Mouse (Mus musculus): Measurements from ENCODE around the gene Gm20388.

The Gm20388 gene

DNA sequence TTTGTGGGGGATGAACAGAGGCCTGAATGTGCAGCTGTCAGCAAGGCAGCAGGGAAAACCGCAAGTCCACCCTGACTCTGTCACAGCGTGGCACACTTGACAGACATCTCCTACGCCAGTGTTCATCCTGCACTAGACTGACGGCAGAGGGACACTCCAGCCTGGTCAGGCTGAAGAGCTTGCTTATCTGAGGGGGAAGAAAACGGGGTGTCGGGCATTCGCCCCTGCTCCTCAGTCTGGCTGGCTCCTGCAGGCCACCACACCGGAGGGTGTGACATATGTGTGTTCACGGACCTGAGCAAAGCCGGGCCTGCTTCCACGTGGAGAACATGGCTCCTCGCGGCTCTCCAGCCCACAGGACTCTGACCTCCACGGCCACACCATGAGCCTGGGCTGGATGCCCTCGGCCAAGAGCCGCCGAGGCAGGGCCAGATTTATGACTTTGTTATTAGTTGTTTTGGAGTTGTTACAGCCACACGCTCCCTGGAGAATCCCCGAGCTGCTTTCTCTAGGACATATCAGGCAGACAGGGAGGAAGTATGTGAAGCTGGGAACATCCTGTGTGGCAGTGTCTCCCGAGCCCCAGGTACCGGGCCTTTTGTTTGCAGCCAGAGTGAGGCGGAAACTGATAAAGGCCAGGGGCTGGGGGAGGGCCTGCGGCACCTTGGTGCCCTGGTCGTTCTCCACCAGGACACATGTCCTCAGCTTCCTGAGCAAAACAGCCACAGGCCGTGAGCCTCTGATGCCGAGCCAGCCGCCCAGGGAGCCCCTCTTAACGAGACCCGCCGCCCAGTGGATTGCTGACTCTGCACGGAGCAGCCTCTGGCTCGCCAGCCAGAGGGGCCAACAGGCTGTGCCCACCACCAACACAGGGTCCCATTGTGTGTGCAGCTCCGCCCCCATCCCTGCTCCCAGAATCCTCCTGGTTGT, 1424.1 kb downstream of the Gm20388 start:
- no peak for DNase-seq

DNA sequence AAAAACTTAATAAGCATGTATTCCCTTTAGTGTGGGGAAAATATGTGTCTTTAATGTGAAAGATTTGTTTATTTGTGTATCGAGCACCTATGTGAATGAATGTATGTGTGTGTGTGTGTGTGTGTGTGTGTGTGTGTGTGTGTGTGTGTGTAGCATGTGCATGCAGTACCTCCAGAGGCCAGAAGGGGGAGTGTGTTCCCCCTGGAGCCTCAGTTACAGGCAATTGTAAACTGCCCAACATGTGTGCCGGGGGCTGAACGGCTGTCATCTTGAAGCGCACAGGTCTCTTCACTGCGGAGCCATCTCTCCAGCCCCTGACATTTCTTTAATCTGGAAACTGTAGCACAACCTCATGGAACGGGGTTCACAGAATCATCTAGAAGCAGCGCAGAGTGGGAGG, 1425.0 kb downstream of the Gm20388 start:
- DNase-seq = no peak

DNA sequence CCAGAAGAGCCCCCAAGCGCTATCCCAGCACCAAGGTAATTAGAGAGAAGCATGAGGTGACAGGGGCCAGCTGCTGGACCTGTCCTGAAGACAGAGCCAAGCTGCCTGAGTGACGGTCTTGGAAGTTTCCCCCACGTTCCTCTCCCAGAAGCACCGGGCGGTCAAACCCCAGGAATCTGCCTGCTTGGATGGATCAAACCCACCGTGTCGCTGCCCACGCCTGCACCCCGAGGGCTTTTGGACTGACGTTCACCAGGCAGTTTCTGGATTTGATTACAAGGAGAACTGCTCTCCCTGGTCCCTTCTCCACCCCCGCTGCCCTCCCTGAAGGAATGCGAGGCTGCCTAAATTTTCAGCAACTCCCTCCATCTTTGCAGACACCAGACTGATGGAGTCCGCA, 1432.3 kb downstream of the Gm20388 start:
- DNase-seq = no peak

DNA sequence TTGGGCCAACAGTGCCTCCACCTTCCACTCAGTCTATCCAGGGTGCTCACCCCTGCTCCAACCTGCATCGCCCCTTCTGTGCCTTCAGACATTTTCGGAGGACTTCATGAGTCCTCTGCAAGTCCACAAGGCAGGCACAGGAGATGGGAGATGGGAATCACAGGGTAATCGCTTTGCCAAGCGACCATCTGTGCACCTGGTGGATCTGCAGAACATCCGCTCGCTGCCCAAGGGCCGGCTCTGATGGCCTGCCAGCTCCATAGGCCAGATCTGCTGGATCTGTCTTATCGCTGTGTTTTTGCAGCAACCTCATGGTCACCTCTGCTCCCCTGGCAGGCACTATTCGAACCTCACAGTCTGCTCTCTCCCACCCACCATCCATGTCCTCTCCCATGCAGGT, 1433.8 kb downstream of the Gm20388 start:
- DNase-seq = no peak

DNA sequence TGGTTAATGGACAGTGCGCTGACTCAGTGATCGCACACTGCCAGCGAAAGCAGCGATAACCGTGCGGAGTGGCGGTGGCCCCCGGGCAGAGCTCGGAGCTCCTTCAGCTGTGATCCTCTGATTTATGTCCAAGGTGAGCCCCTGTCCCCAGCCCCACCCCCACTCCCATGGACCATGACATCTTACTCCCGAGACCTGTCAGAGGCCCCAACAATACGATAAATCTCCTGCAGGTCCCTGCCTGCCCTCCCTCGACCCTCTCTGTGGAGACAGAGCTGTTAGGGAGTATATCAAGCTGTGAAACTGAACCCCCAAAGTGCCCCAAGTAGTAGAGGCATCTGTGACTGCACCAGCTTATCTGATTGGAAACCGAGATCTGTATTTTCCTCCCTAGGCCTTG, 1435.5 kb downstream of the Gm20388 start:
- DNase-seq = no peak

DNA sequence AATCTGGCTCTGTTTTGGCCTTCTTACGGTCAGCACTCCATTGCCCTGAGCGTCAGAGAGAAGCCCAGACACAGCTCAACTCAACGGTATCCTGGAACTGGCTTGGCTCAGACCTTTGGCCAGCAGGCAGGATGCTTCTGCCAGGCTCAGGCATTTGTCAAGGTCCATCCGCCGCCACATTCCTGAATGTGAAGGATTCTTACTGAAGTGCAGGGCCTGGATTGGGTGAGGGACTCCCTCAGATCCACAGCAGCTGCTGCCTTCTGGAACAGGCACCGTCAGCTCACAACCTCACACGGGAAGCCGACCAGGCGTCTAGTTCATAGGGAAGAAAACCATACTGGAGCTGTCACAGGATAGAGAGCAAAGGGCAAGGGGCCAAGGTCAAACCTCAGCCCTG, 1436.2 kb downstream of the Gm20388 start:
- no peak for DNase-seq

DNA sequence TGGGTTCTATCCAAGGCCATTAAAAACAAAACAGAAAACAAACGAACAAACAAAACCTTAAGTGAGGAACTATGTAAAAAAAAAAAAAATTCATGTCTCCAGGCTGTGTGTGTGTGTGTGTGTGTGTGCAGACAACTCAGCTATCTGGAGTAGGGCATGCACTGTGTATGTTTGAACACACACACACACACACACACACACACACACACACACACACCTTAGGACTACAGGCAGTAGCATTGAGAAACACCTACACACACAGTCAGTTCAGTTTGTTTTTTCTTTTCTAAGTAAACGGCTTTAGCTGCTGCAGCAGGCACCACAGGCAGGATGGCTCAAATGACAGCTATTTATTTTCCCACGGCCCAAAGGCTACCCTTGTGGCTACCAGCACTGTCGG, 1438.4 kb downstream of the Gm20388 start:
- DNase-seq = no peak

DNA sequence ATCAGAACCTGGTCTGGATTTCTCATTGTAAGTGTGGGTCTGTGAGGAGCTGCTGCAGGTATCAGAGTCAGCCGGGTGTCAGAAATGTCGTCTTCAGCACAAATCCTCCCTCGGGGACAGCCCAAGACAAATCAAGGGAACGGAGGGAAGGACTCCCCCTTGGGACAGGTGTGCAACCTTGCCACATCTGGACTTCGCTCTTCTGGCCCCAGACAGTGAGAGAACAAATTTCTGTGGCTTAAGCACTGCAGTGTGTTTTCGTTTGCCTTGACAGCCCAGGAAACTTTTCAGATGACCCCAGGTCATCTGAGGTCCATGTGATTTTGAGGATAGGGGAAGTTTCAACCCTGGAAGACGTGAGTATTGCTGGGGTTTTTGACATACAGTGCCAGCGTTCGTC, 1440.2 kb downstream of the Gm20388 start:
- no peak for DNase-seq

DNA sequence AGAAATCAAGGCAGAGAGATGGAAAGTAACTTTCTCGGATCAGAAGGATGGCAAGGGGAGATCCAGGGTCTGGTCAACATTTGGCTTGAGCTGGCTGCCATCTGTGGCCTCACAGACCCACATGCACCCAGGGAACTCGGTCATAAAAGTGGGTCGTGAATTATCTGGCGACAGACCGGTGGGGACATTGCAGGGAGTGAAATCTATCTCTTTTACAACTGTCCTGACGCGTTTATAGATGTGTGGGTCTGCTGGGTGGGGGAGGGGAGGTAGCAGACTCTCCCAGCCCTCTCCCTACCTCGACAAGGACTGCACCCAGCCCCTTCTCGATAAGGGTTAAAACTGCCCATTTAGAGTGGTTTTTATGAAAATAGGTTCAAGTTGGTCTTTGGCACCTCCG, 1444.2 kb downstream of the Gm20388 start:
- DNase-seq = no peak

DNA sequence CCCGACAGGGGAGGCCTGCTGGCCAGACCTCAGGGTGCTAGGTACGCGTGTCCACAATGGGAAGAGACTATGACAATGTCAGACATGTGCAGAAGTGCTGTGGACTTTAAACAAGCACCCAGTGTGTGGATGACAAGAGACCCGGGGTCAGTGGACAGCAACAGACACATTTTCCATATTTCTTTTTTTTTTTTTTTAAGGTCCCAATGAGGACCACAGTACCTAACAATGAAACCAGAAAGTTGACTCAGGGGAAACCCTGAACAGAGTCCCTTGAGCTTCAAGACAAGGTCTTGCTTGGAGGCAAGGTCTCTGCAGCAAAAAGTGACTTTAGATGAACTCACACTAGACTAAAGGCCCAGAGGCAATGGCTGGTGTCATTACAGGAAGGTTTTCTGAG, 1446.8 kb downstream of the Gm20388 start:
- no peak for DNase-seq

DNA sequence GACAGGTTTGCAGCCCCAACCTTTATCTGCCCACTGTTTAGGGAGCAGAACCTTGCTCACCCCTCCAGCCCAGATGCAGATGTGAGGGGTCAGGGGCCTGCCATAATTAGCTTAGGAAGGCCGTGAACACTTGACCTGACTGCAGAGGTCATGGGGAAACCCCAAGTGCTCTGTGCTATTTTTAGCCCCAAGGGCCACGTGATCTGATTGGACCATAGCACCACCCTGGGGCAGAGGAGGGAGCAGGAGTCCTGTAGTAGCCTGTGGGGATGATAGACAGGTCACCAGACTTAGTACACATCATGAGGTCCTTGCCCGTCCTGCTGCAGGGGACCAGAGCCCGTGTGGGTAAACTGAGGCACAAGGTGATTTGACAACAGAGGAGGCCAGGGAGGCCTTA, 1448.0 kb downstream of the Gm20388 start:
- DNase-seq = no peak

DNA sequence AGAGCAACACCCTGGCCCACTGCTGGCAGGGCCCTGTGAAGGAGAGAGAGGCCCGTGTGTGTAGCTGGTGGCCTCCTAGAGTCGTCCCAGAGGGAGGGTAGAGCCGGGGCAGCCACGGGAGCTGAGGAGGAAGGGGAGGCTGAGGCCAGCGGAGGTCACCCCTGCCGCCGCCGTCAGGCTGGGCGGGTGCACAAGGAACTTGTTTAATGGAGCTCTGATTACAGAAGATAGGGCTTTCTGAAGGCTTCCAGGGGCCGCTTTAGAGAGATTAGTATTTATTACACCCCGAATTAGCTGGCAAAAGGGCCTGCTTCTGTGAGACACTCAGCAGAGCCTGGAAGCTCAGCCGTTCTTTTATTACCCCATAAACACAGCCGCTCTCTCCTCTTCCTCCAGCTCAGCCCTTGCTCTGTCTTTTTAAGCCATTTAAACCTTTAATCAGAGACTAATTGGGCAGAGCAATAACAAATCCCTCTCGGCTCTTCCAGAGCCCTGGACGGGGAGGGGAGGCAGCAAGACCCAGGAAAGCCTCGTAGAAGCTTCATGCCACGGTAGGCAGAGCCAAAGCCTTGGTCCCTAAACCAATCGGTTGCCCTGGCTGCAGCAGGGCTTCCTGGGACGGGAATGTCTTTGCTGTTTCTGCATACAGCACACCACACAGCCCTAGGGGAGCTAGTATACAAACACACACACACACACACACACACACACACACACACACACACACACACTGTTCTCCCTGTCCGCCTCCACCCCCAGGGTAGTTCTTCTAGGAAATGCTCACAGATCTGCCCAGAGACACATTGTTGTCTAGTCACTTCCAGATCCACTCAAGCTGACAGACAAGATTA, 1448.7 kb downstream of the Gm20388 start:
- DNase-seq = no peak

DNA sequence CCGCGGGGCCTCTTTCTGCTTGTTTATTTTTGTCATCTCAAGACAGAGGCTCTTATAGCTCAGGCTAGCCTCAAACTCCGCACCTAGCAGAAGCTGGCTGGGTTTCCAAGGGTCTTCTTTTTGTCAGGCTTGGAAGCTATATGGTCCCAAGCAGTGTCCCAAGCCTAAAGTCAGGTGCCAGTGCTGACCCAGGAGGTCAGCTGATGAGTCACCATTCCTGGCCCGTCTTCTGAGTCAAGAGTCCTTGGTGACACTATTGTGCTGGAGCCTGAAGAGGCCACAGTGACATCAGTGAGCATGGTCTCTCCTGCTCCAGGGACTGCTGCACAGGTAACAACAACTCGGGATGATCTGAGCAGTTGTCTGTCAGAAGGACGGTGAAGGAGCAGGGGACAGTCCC, 1449.4 kb downstream of the Gm20388 start:
- no peak for DNase-seq

DNA sequence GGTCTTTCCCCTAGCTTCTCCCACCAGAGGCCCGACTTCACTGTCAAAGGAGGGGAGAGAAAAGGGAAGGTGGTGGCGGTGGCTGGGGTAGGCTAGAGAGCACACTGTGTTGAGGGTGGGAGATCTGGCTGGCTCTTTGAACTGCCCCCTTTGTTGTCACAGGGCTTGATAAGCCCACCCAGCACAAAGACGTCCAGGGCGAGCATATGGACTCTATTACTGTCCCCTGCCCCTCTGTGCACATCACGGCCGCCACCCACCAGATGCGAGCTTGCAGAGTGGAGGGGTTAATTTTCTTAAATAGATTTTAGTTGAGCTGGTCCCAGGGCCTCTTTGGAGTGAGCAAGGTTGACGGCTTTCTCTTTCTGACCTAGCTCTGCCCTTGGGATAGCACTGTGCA, 1450.5 kb downstream of the Gm20388 start:
- DNase-seq = no peak

DNA sequence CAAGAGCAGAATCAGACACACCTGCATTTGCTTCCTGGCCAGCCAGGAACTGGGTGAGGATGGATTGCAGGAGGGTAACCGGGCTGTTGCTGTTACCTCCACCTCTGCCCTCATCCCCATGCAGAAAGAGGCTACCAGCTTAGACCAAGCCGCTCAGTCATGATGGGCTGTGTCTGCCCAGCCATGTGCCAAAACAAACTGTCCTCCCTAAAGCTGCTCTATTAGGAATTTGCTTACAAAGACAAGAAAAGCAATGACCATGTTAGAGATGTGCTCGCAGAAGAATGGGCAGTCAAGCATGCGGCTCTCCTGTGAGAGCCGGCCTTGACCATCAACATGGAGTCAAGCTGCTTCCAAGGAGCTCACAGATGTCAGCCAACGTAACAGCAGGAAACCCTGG, 1454.0 kb downstream of the Gm20388 start:
- no peak for DNase-seq

DNA sequence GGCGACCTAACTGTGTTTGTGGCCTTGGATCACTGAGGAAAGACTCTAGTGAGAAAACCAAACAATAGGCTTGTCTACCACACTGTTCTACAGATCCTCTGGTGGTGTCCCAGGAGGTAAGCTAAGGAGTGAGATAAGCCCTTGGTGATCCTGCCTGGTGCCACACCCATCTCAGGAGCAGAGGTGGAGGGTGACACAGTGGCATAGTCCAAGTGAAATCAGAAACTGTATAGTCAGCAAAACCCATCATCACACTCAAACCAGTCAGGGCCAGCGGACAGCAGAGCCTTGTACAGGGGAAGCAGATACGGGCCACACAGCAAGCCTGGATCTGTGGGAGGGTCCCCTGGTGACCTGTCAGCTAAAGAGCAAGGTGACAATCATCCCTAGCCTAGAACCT, 1454.5 kb downstream of the Gm20388 start:
- DNase-seq = no peak

DNA sequence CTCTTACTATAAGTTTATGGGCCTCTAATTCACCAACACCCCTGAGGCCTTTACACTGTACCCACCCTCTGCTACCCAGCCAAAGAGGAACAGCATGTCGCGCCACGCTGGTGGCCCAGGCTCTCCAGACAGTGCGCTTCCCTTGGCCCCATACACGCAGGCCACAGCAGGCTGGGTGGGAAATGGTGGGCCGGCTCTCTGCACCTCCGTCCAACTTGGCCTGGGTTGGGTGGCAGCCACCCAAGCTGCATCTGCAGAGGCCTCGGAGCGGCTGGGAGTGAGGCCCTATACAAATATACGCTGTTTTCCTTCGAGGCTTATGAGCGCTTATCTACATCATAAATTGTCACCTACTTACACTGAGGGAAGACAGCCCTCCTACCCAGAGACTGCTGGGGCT, 1456.0 kb downstream of the Gm20388 start:
- no peak for DNase-seq

DNA sequence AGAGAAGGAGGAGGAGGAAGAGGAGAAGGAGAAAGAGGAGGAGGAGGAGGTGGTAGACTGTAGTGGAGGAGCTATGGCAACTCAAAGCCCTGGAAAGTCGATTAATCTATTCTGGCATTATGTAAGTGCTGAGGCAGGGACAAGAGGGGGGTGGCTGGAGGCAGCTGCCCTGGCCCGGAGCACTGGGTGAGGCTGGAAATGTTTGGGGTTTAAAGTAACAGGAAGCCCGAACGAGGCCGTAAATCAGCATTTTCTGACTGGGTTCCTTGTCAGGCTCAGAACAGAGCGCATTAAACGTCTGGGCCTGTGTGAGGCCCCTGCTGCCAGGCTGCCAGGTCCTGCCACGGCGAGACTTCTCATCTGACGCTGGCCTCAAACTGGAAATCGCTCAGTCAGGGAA, 1458.2 kb downstream of the Gm20388 start:
- DNase-seq = no peak

DNA sequence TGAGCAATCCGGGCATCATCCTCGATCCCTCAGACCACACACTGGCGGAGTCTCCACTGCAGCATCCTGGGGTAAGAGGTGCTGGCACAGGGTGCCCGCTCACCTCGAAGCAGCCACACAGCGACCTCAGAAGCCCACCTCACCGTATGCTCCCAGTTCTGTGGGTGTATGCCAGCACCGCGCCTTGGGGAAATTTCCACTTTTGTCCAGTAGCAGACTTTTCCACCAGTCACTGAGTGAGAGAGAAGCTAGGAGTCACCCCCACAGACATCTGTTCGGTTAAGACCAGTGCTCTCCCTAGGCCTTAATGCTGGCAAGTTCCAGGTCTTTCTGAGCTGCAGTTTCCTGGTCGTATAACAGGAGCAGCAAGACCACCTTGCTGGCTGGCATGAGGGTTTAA, 1458.7 kb downstream of the Gm20388 start:
- DNase-seq = no peak

DNA sequence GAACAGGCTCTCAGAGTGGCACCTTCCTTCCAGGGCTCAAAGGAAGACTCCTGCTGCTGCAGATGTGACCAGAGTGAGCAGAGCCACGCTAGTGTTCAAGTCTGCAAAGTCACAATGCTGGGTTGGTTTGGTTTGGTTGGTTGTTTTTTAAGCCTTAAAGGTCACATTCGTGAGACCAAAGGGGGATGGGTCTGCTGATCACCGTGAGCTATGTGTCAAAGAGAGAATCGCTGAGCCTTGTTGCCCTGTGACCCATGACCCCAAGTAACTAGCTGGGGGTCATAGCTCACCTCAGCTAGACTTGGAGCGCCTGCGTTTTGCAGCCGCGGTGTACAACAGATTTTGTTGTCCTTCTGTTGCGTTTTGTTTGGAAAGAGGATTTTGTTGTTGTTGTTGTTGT, 1460.6 kb downstream of the Gm20388 start:
- no peak for DNase-seq

DNA sequence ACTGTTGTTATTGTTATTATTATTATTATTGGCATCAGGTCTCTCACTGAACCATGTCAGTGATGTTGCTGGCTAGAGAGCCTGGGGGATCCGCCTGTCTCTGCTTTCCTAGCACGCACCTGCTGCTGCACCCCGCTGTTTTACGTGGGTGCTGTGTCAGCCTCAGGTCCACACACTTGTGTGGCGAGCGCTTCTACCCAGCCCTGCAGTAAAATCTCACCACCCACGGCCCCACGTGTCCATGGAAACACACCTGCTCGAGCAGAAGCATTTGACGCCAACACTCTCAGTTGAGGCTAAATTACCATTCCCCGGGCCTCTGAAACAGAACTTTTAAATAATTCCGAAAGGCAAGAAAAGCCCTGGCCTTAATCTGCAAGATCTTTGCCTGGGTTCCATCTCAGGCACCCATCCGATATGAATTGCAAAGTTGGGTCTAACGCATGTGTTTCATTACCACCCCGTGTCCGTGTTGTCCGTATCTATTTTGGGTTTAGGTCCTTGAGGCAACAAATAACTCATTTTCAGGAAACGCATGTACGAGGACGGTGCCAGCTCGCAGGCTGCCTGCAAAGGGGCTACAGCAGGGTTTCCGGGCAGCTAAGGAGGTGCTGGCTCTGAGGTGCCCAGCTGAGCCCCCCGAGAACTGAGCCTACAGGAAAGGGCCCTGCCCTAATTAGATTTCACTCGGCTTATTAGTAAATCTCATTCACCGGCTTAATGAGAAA, 1461.4 kb downstream of the Gm20388 start:
- DNase-seq = no peak

DNA sequence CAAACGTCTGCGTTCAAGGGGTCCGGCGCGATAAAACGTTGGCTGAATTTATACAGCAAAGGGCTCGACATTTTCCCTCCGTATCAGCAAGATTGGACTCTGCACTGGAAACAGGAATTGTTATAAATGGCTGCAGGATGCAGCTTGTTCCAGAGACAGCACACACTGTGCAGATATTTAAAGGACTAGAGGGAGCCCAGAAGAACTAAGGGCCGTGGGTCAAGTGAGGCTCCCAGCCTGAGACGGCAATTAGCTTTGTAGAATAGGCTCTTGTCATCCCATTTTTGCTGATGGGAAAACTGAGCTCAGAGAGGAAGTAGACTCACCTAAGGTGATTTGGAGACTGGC, 1462.0 kb downstream of the Gm20388 start:
- DNase-seq = no peak

DNA sequence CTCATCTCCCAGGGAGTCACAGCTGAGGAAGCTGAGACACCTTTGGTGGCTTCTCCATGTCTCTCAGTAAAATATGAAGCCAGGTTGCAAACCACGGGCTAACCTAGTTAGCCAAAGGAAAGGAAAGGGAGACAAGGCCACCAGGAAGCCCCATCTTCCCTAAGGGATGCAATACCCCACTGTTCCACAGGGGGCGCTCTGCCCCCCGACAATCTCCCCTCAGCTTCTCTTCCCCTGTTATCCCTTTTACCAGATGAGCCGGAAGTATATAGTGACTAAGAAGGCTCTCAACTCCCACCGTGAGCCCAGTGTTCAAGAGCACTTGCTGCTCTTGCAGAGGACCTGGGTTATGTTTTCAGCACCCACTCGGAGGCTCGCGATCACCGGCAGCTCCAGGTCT, 1463.6 kb downstream of the Gm20388 start:
- peak; percentile 7 to 8 for DNase-seq

DNA sequence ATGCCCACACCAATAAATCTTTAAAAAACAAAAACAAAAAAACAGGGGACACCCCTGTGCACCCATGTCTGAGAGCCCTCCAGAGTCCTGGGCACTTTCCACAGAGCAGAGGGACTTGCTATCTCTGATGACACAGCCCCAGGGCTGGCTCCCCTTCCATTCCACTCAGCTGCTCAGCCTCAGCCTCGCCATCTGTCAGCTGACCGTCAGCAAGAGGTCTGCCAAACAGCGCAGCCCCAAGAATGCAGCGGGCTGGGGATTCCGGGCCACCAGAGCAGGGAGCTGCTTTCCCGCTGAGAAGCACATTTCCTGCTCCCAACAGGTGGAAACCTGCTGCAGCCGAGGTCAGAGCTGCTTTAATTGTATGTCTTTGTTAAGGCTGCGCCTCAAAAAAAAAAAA, 1464.1 kb downstream of the Gm20388 start:
- no peak for DNase-seq

Measured in B cell, adult 2 months (primary cell).